Mouse (Mus musculus): ENCODE measurements at regions not wholly inside any gene's neighbourhood (a gene's known extent, or its start where the extent isn't known, plus 50 kb on each side); places are given as distances from the start of the nearest gene placed in this dataset.

DNA sequence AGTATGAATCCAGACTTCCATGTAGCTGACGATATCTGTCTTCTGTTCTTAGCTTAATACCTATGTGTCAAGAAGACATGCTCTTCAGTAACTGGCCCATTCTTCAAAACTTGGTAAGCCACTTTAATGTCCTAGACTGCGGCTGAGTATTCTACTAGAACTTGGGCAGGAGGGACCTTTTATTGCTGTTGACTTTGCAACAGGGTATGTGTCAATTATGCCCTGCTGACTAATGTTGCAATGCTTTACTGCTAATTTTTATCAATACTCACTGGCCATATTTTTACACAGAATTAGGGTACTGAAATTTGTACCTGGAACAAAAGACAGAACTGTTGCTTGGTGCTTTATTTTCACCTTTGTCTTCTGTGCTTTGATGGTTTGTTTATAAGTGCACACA lies 746.9 kb downstream of the Ppargc1a start:
- no peak for DNase-seq

DNA sequence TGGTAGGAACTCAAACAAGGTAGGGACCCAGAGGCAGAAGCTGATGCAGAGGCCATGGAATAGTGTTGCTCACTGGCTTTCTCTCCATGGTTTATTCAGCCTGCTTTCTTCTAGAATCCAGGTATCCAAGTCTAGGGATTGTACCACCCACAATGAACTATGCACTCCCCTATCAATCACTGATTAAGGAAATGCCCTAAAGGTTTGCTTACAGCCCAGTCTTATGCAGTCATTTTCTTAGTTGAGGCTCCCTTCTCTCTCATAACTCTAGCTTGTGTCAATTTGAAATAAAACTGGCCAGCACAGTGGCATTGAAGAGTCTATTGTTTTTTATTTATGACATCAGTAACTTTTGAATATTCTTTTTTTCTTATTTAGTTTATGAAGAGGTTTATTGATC lies 747.6 kb downstream of the Ppargc1a start:
- no peak for DNase-seq

GRCm38 (mm10) chr5:50795310-50795709 lies 736.5 kb upstream of the Adgra3 start:
- DNase-seq, result no peak

DNA sequence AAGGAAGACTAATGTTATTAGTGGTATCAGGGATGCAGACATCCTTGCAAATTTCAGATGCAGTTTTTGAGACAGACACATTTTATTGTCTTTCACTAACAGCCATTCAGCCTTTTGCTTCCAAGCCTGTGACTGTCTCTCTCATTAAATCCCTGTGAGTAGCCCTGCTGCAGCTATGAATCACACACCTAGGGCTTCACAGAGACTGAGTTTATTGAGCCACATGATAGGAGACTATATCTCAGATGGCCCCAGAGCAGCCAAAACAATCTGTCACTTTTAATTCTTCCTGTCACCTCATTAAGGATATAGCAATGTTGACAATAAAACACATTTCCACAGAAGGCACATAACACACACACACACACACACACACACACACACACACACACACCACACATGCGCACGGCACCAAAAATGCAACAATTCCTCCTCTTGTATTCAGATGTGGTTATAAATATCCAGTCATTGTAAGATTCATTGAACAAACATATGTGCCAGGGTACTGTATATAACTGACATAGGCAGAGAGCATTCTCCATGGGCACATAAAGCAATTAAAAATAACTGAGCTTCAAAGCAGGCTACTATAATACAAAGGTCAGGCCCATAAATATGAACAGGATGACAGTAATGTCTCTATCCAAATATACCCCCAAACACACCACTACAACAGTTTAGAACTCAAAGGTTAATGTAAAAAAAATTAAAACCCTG lies 735.8 kb upstream of the Adgra3 start:
- DNase-seq, result no peak

DNA sequence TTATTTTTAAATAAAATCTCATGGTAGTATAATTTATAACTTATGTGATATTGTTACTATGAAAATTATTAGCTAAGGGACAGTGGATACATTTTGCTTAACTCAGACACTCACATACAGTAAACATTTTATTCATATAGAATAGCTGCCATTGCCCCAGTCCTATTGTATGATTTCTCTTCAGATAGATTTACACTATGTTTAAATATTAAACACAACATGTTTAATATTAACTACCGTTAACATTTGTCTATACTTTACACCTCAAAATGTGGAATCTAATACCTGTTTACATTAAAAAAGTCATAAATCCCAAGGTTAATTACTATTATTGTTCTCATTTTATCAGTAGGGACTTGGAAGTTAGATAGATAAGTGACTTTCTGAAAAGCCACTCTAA lies 734.8 kb upstream of the Adgra3 start:
- DNase-seq, result no peak

GRCm38 (mm10) chr5:50785273-50785672 lies 726.5 kb upstream of the Adgra3 start:
- no peak for DNase-seq

DNA sequence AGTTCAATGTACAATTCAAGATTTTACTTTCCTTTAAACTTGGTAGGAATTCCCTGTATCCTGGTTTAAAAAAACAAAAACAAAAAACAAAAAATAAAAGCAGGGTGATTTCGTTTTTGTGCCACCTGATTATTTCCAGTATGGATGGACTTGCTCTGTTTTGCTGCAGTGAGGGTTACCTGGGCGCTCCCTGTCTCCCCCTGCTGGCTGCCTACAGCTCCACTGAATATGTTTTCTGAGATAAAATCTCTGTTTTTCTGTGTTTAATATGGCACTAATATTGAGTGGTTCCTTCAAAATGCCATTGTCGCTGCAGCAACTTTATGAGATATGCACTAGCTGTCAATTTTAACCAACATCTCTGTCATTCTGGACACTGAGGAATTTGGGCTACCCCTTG lies 720.3 kb upstream of the Adgra3 start:
- DNase-seq, result no peak

DNA sequence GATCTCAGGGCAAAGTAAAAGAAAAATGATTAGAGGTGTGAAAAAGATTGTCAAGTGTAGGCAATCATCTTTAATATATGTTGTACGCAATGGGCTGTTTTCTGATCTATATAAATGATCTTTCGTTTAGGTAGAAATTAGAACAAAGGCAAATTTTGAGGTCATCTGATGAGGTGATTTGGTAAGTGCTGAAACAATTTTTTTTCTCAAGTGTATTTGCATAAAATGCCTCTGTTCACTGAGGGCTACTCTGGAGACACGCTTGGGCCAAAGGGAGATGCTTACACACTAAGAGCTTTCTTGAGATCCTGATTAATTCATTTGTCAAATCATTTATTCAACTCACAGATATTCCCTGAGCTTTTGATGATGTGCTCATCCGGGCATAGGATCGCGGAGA lies 719.4 kb upstream of the Adgra3 start:
- no peak for DNase-seq

GRCm38 (mm10) chr5:50762261-50762660 lies 703.5 kb upstream of the Adgra3 start:
- no peak for DNase-seq

DNA sequence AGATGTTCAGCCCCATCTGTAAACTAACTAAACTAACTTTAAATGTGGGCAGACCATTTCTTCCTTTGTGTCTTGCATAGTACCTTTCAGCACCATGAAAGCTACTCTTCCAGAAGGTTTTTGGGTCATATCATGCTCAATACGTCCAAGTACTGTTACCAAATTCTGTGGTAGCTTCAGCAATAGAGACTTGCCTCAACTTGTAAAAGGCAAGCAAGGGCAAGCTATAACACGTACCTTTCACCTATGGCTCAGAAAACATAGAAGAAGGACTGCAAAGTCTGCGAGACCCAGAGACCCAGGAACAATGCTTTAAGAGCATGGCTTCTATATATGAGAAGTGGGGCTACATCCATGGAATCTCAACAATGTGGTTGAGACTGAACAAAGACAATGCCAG lies 701.6 kb upstream of the Adgra3 start:
- no peak for DNase-seq

DNA sequence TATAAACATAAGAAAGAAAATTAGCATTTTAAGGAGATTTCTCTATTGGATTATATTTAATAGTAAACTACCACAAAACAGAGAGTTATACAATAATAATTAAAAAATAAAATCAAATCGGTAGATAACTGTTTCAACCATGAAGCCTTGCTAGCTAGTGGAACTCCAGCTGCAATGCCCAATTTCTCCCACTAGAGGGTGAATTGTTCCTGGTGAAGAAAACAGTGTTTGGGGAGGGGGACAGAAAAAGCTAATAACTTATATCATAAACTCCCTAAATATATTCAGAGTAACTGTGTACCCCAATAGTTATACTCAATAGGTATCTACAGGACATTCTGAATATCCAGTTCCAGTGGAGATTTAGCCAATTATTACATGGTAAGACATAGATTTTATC lies 694.0 kb upstream of the Adgra3 start:
- peak; percentile 66 for DNase-seq

GRCm38 (mm10) chr5:50751358-50751757 lies 692.6 kb upstream of the Adgra3 start:
- no peak for DNase-seq

DNA sequence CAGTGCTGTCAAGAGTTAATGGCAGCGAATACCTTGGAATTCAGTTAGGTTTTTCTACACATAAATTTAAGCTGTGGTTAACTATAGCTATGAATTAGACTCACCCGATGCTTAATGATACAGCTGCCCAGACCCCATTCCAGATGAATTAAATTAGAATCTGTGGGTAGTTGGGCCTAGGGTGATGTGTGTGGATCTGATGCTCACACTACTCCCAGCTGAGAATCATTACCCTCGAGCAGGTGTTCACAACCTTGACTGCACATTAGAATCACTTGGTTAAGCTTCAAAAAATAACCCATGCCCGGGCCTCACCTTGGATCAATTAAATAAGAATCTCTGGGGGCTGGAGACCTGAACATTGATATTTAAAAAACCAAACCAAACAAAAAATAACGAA lies 684.2 kb upstream of the Adgra3 start:
- DNase-seq, result no peak

- DNase-seq, result no peak
These were observed 674.9 kb upstream of the Adgra3 start for GRCm38 (mm10) chr5:50733711-50734110.

DNA sequence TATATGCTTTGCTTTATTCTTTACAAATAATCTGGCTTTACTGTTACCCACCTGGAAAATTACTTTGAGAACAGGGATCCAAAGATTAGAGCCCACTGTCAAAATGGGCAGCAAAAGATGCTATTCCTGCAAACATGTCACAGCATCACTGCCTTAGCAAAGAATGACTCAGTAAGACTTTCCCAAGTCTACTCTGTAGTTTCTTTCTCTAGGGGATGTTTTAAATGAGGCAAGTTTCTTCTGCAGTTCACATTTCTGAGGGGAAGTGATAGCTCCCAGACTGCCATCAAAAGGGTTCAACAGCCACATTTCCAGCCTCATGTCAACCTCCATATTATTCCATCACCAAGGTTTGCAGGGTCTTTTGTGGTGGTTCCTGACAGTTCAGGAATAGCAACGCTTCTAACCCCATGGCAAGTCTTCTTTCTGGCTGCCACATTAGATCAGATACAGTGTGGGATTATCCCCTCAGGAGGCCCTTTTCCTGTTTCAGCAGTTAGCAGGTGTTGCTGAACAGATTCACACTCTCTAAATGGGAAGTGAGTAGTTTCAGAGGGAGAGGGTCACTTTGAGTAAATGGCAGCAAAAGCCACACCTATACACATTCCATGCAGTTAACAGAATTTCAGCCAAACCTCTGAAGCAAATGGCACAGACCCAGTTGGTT lies 669.7 kb upstream of the Adgra3 start:
- DNase-seq, result no peak

GRCm38 (mm10) chr5:50706945-50707663 lies 648.3 kb upstream of the Adgra3 start:
- no peak for DNase-seq

DNA sequence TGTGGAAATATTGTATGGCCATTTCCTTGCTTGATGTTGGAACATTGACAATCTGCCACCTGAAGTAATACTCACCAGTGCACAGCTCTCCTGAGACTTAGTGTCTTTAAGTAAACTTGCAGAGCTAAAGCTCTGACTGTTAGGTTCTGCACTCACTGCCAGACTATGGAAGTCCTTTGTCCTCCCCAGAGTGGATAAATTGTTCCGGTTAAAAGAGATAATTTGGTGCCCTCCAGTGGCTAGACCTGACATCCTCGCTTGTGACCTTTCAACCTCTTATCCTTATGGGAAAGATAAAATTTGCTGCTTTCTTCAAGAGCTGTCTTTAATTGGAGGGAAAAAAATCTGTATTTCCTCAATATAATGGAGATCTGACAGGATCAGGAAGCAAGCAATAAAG lies 639.3 kb upstream of the Adgra3 start:
- DNase-seq, result no peak

- no peak for DNase-seq
These were observed 638.8 kb upstream of the Adgra3 start for GRCm38 (mm10) chr5:50697588-50697987.

DNA sequence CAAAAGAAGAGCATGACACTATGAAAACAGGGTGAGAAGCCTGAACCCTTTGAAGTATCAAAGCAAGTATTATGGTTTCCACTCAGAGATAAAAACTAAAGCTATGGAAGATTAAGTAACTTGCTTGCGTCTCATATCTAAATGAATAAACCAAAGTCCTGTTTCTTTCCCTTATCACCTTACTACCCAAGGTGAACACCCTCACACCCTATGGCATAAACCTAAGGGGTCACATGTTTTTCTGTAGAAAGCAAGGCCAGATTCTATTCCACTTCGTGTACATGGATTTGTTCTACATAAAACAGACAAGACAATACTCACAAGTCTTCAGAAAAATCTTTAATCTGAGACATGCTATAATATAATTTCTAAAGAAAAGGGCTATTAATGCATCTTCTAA lies 629.6 kb upstream of the Adgra3 start:
- DNase-seq, result no peak

GRCm38 (mm10) chr5:50683966-50684365 lies 625.2 kb upstream of the Adgra3 start:
- DNase-seq, result no peak

DNA sequence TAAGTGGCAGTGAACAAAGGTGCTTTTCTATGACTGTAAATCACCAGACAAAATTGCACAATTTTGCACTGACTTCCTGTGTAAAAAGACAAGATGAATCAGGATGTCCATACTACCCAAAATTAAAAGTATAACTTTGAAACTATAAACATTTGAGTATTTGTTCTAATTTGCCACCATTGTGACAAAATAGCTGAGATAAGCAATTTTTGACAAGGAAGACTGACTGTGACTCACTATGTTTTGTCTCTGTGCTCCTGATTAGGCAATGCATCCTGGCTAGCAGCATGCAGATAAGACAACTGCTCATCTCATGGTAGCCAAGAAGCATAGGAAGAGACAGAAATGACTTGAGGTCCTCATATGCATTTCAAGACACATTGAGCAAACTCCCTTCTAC lies 577.7 kb upstream of the Adgra3 start:
- no peak for DNase-seq

- no peak for DNase-seq
These were observed 567.8 kb upstream of the Adgra3 start for GRCm38 (mm10) chr5:50626648-50627047.

- no peak for DNase-seq
These were observed 565.4 kb upstream of the Adgra3 start for GRCm38 (mm10) chr5:50624206-50624605.
